Mouse (Mus musculus) liver, postnatal 0 days (tissue): ENCODE data around the gene Cenpp. TPM values are rescaled to one million over a fixed set of nuclear protein-coding genes. Genes with fewer than 3 reads are reported as not detected.

ENCODE experiments used
- ATAC-seq: fragments of 200-750 bp; cut with Nextera tagmentation; 2 replicates; pipeline ENCODE4 v1.8.0; 2017; ENCODE audit warnings: mild to moderate bottlenecking, moderate library complexity
- DNase-seq: peaks from one replicate; pipeline ENCODE4 v3.0.0-alpha.2; 2016
- H3K27ac ChIP-seq: fragments of 300-500 bp; sonication (generic); 2 replicates; pipeline ENCODE4 v1.5.1; 2014; ENCODE audit warnings: antibody characterized with exemption, moderate library complexity, mild to moderate bottlenecking, low read depth
- H3K27me3 ChIP-seq: fragments of 300-500 bp; sonication (generic); 2 replicates; pipeline ENCODE4 v1.6.1; 2014; ENCODE audit warnings: low read length, control low read depth, mixed read lengths; ENCODE audit not compliant: insufficient read depth
- H3K36me3 ChIP-seq: fragments of 300-500 bp; sonication (generic); replicated peaks from 2 replicates; pipeline ENCODE4 v1.6.1; 2014; ENCODE audit warnings: mild to moderate bottlenecking, control low read depth, low read length, moderate library complexity, mixed read lengths; ENCODE audit not compliant: insufficient read depth
- H3K4me1 ChIP-seq: fragments of 300-500 bp; sonication (generic); 2 replicates; pipeline ENCODE4 v1.6.1; 2014; ENCODE audit warnings: antibody characterized with exemption, mild to moderate bottlenecking, control low read depth; ENCODE audit not compliant: insufficient read depth
- H3K4me2 ChIP-seq: fragments of 300-500 bp; sonication (generic); 2 replicates; pipeline ENCODE4 v1.6.1; 2014; ENCODE audit warnings: low read depth, mild to moderate bottlenecking, low read length, moderate library complexity, mixed read lengths
- H3K4me3 ChIP-seq: fragments of 300-500 bp; sonication (generic); 2 replicates; pipeline ENCODE4 v1.5.1; 2014; ENCODE audit warnings: low read depth, low read length
- H3K9ac ChIP-seq: fragments of 300-500 bp; sonication (generic); replicated peaks from 2 replicates; pipeline ENCODE4 v1.6.1; 2014; ENCODE audit warnings: mild to moderate bottlenecking, moderate library complexity
- H3K9me3 ChIP-seq: fragments of 300-500 bp; sonication (generic); 2 replicates; pipeline ENCODE4 v1.6.1; 2016; ENCODE audit warnings: mild to moderate bottlenecking, control low read depth, low read length, mixed read lengths
- CTCF ChIP-seq: sonication (generic); IDR thresholded peaks from 2 replicates; pipeline ENCODE4 v1.5.1; 2016; ENCODE audit warnings: antibody characterized with exemption, low read depth
- EP300 ChIP-seq: IDR thresholded peaks from 2 replicates; pipeline ENCODE4 v1.6.1; 2016; ENCODE audit warnings: antibody characterized with exemption, low read depth, mild to moderate bottlenecking
- WGBS: fragments of 180-500 bp; shearing (Covaris S2); extraction: QIAGEN DNeasy Blood & Tissue Kit; methylation state at CpG from one replicate; pipeline ENCODE4 v1.1.7; 2014; ENCODE audit not compliant: insufficient replicate concordance; 5-methylcytosine and 5-hydroxymethylcytosine counted together
- polyA plus RNA-seq: library from polyadenylated mRNA; unstranded; fragments of >200 nt; fragmentation: Nextera tagmentation; extraction: Ambion mirVana; gene quantifications from 2 replicates; pipeline ENCODE4 v1.2.1, GENCODE M21; 2015

Gene Cenpp
- polyA plus RNA-seq, 1 experiment from 2014 or later = 13.7 TPM

- H3K27ac ChIP-seq = no peak overlapping the region
- WGBS = 56% methylated on average over 2 of the region's 2 CpGs
- peaks cover 2% of the 10 kb centered on the region; the same call in 1 of the 2 replicates for H3K4me1 ChIP-seq
- H3K9me3 ChIP-seq = no peaks in the 10 kb centered on the region
- H3K27me3 ChIP-seq = no peaks in the 10 kb centered on the region
- H3K9ac ChIP-seq = no peak overlapping the region
- ATAC-seq = peak; percentile 76
- no peak overlapping the region for H3K4me2 ChIP-seq
- no peak overlapping the region for H3K4me3 ChIP-seq
- TF ChIP-seq EP300 = no peak
- TF ChIP-seq CTCF = no peak
- peak; percentile 57 for DNase-seq
- no peaks in the 10 kb centered on the region for H3K36me3 ChIP-seq
These were observed 172.5 kb downstream of the Cenpp start for GRCm38 (mm10) chr13:49480057-49480456.

- peaks cover 2% of the 10 kb centered on the region; the same call in 1 of the 2 replicates for H3K4me1 ChIP-seq
- H3K4me3 ChIP-seq = no peak overlapping the region
- DNase-seq = no peak
- 86% methylated on average over 4 of the region's 4 CpGs for WGBS
- no peaks in the 10 kb centered on the region for H3K9me3 ChIP-seq
- no peaks in the 10 kb centered on the region for H3K36me3 ChIP-seq
- no peak for TF ChIP-seq EP300
- no peak for TF ChIP-seq CTCF
- ATAC-seq = no peak
- no peak overlapping the region for H3K4me2 ChIP-seq
- no peak overlapping the region for H3K27ac ChIP-seq
- no peak overlapping the region for H3K9ac ChIP-seq
- H3K27me3 ChIP-seq = no peaks in the 10 kb centered on the region
These were observed 173.2 kb downstream of the Cenpp start for GRCm38 (mm10) chr13:49479399-49479798.

- ATAC-seq (no peak), DNase-seq (no peak)
- Histone ChIP-seq H3K36me3 (no peaks in the 10 kb centered on the region), H3K4me2 (no peak overlapping the region), H3K27ac (no peak overlapping the region), H3K9me3 (no peaks in the 10 kb centered on the region), H3K4me3 (no peak overlapping the region), H3K4me1 (peaks cover 2% of the 10 kb centered on the region; the same call in 1 of the 2 replicates), H3K9ac (no peak overlapping the region), H3K27me3 (no peaks in the 10 kb centered on the region)
- no peak for TF ChIP-seq CTCF
- no peak for TF ChIP-seq EP300
- 75% methylated on average over 6 of the region's 6 CpGs for WGBS
These were observed 173.7 kb downstream of the Cenpp start for GRCm38 (mm10) chr13:49478851-49479374.

- H3K27me3 ChIP-seq = no peaks in the 10 kb centered on the region
- WGBS = 79% methylated on average over 3 of the region's 3 CpGs
- H3K9me3 ChIP-seq = no peaks in the 10 kb centered on the region
- ATAC-seq (no peak), DNase-seq (no peak)
- H3K27ac ChIP-seq = no peak overlapping the region
- no peak overlapping the region for H3K4me2 ChIP-seq
- no peak overlapping the region for H3K4me3 ChIP-seq
- TF ChIP-seq EP300 = no peak
- TF ChIP-seq CTCF = no peak
- H3K9ac ChIP-seq = no peak overlapping the region
- no peaks in the 10 kb centered on the region for H3K36me3 ChIP-seq
- H3K4me1 ChIP-seq = peaks cover 2% of the 10 kb centered on the region; the same call in 1 of the 2 replicates
These were observed 174.7 kb downstream of the Cenpp start for GRCm38 (mm10) chr13:49477887-49478286.

GRCm38 (mm10) chr13:49472676-49473005, 179.9 kb downstream of the Cenpp start:
- Histone ChIP-seq H3K9ac (no peak overlapping the region), H3K4me2 (no peak overlapping the region), H3K4me3 (no peak overlapping the region), H3K4me1 (no peaks in the 10 kb centered on the region), H3K27me3 (no peaks in the 10 kb centered on the region), H3K9me3 (no peaks in the 10 kb centered on the region), H3K36me3 (no peaks in the 10 kb centered on the region), H3K27ac (no peak overlapping the region)
- no peak for DNase-seq
- ATAC-seq = no peak
- TF ChIP-seq EP300 (no peak), CTCF (no peak)
- whole genome bisulfite sequencing = 88% methylated on average over 6 of the region's 6 CpGs

- DNase-seq = no peak
- Histone ChIP-seq H3K4me2 (no peak overlapping the region), H3K4me1 (no peaks in the 10 kb centered on the region), H3K27ac (no peak overlapping the region), H3K4me3 (no peak overlapping the region), H3K9ac (no peak overlapping the region), H3K36me3 (no peaks in the 10 kb centered on the region), H3K9me3 (no peaks in the 10 kb centered on the region), H3K27me3 (no peaks in the 10 kb centered on the region)
- TF ChIP-seq CTCF (no peak), EP300 (no peak)
- WGBS = 50% methylated on average over 4 of the region's 4 CpGs
- peak; percentile 63 for ATAC-seq
These were observed 180.5 kb downstream of the Cenpp start for GRCm38 (mm10) chr13:49471981-49472675.
